Mouse (Mus musculus): ENCODE measurements at regions not wholly inside any gene's neighbourhood (a gene's known extent, or its start where the extent isn't known, plus 50 kb on each side); places are given as distances from the start of the nearest gene placed in this dataset.

- DNase-seq (ENCODE audit: inconsistent ontology term): no peak
These were observed 657.0 kb downstream of the Mecom start for GRCm38 (mm10) chr3:29890764-29891163.

- no peak for DNase-seq (ENCODE audit: inconsistent ontology term)
These were observed 657.5 kb downstream of the Mecom start for GRCm38 (mm10) chr3:29890286-29890685.

GRCm38 (mm10) chr3:29889638-29890037, 658.2 kb downstream of the Mecom start:
- DNase-seq (ENCODE audit: inconsistent ontology term): no peak

- DNase-seq (ENCODE audit: inconsistent ontology term): peak; percentile 96
These were observed 667.8 kb downstream of the Mecom start for GRCm38 (mm10) chr3:29879966-29880365.

- no peak for DNase-seq (ENCODE audit: inconsistent ontology term)
These were observed 672.0 kb downstream of the Mecom start for GRCm38 (mm10) chr3:29875768-29876167.

- no peak for DNase-seq (ENCODE audit: inconsistent ontology term)
These were observed 685.4 kb downstream of the Mecom start for GRCm38 (mm10) chr3:29862437-29862836.

GRCm38 (mm10) chr3:29852465-29852864, 695.3 kb downstream of the Mecom start:
- peak; percentile 76 for DNase-seq (ENCODE audit: inconsistent ontology term)

- no peak for DNase-seq (ENCODE audit: inconsistent ontology term)
These were observed 712.4 kb downstream of the Mecom start for GRCm38 (mm10) chr3:29835432-29835831.

GRCm38 (mm10) chr3:29834884-29835283, 712.9 kb downstream of the Mecom start:
- no peak for DNase-seq (ENCODE audit: inconsistent ontology term)

- DNase-seq (ENCODE audit: inconsistent ontology term): no peak
These were observed 716.5 kb downstream of the Mecom start for GRCm38 (mm10) chr3:29831346-29831745.

- DNase-seq (ENCODE audit: inconsistent ontology term): no peak
These were observed 725.0 kb downstream of the Mecom start for GRCm38 (mm10) chr3:29822622-29823370.

GRCm38 (mm10) chr3:29816964-29817363, 730.8 kb downstream of the Mecom start:
- no peak for DNase-seq (ENCODE audit: inconsistent ontology term)

GRCm38 (mm10) chr3:29813276-29813675, 731.5 kb downstream of the Egfem1 start:
- no peak for DNase-seq (ENCODE audit: inconsistent ontology term)

GRCm38 (mm10) chr3:29812480-29813240, 730.8 kb downstream of the Egfem1 start:
- peak; percentile 73 for DNase-seq (ENCODE audit: inconsistent ontology term)

GRCm38 (mm10) chr3:29806046-29806445, 724.2 kb downstream of the Egfem1 start:
- DNase-seq (ENCODE audit: inconsistent ontology term): peak; percentile 19

GRCm38 (mm10) chr3:29803456-29803855, 721.6 kb downstream of the Egfem1 start:
- peak; percentile 9 for DNase-seq (ENCODE audit: inconsistent ontology term)

GRCm38 (mm10) chr3:29801081-29801480, 719.3 kb downstream of the Egfem1 start:
- no peak for DNase-seq (ENCODE audit: inconsistent ontology term)

GRCm38 (mm10) chr3:29774365-29774764, 692.5 kb downstream of the Egfem1 start:
- DNase-seq (ENCODE audit: inconsistent ontology term): no peak

- no peak for DNase-seq (ENCODE audit: inconsistent ontology term)
These were observed 689.4 kb downstream of the Egfem1 start for GRCm38 (mm10) chr3:29771194-29771593.

GRCm38 (mm10) chr3:29768592-29768991, 686.8 kb downstream of the Egfem1 start:
- DNase-seq (ENCODE audit: inconsistent ontology term): no peak

- DNase-seq (ENCODE audit: inconsistent ontology term): no peak
These were observed 682.2 kb downstream of the Egfem1 start for GRCm38 (mm10) chr3:29764021-29764420.

GRCm38 (mm10) chr3:29757821-29758494, 676.1 kb downstream of the Egfem1 start:
- DNase-seq (ENCODE audit: inconsistent ontology term): no peak

Measured in Muller cell, postnatal 12 days (primary cell).